Mouse (Mus musculus) Patski (cell line): Measurements from ENCODE around the gene Chrm1. TPM values are rescaled to one million over a fixed set of nuclear protein-coding genes. Genes with fewer than 3 reads are reported as not detected.
A peak's percentile ranks its signal among the peaks of the same experiment; 100 is the strongest.
"Not testable (repeated sequence)": the region's sequence is repeated elsewhere in the genome, so short reads cannot be mapped to it uniquely, and the experiment has no call there.

Experiments
- ATAC-seq: fragments of 100-300 bp; one replicate; pipeline ENCODE4 v1.8.0; 2021
- CTCF ChIA-PET: fragments of 350-600 bp; sonication (Branson Sonifier 250); formaldehyde crosslinking; loops from one replicate; lab custom pipeline; 2022; ENCODE audit warnings: inconsistent platforms; lab: Charles Lee
- POLR2A ChIA-PET: fragments of 350-600 bp; sonication (Branson Sonifier 250); formaldehyde crosslinking; loops from one replicate; lab custom pipeline; 2022; ENCODE audit warnings: antibody characterized with exemption, inconsistent platforms; lab: Charles Lee
- DNase-seq: peaks from one replicate; pipeline ENCODE4 v3.0.0-alpha.2; 2011; ENCODE audit warnings: low read depth, low spot score
- H3K27me3 ChIP-seq: fragments of 371-371 bp; one replicate; pipeline ENCODE4 v1.5.1; 2021
- CTCF ChIP-seq: fragments of 100-300 bp; IDR thresholded peaks from one replicate; pipeline ENCODE4 v1.5.1; 2021
- in situ Hi-C: fragments of 300-500 bp; cut with MboI; formaldehyde crosslinking; loops from 3 replicates; pipeline ENCODE4 v1.11.1; 2018; ENCODE audit warnings: low pct_unique_long_range_greater_than_20kb, mixed read lengths
- polyA plus RNA-seq: library from polyadenylated mRNA; unstranded; gene quantifications from one replicate; pipeline ENCODE4 v1.2.3, GENCODE M21; 2021

Gene Chrm1
- polyA plus RNA-seq, 1 experiment from 2014 or later, result 0.01 TPM

DNA sequence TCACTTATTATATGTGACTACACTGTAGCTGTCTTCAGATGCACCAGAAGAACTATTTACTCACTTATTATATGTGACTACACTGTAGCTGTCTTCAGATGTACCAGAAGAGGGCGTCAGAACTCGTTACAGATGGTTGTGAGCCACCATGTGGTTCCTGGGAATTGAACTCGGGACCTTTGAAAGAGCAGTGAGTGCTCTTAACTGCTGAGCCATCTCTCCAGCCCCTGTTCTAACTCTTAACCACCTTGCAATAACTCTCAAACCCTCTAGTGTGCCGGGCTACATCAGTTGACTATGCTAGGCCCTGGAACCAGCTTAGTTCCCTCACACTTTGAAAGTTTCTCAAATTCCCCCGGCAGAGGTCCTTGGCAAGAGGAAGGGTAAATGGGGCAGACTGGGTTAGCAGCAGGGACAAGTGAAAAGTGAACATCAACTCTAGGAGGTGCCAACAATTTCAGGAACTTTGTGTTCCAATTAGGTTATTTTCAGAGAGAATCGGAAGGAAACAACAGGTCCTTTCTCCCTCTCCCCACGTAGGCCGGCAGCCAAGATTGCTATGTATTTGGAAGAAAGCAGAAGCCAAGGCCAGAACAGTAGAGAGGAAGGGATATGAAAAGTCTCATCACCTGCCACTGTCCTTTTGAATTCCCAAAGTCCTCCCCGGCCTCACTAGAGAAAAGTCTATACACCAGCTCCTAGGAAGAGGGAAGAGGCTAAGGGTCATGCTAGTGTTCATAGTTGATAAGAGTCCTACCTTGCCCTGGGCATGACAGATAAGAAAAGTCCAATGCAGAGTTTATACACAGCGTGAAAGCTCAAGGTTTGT, 51.3 kb downstream of the Chrm1 start:
- TF ChIP-seq CTCF, result peak; percentile 63
- no peaks in the 10 kb centered on the region for H3K27me3 ChIP-seq
- no peak for ATAC-seq
- POLR2A ChIA-PET, result interaction anchor here (1.7 to 3.2 kb wide), 4 partner anchors 8 to 26 kb away, joined by 7 to 32 read pairs (median 13); partner anchors contain the start of genes 1700092M07Rik, Slc3a2 and Stx5a
- in situ Hi-C loops, result loop anchor here (25.0 kb wide), 1 partner anchor 1172 kb away; the partner anchor contains the start of gene Incenp
- DNase-seq, result no peak
- CTCF ChIA-PET, result interaction anchor here (1.3 to 2.8 kb wide), 5 partner anchors 9 to 101 kb away, joined by 3 to 23 read pairs (median 5); partner anchors contain the start of gene Slc3a2

- CTCF ChIA-PET, result interaction anchor here (3.1 kb wide), 1 partner anchor 10 kb away, joined by 12 read pairs; no protein-coding TSS in a partner anchor
- DNase-seq (no peak), ATAC-seq (no peak)
- in situ Hi-C loops, result loop anchor here (25.0 kb wide), 1 partner anchor 1171 kb away; the partner anchor contains the start of gene Incenp
- no peak for TF ChIP-seq CTCF
- no peaks in the 10 kb centered on the region for H3K27me3 ChIP-seq
- POLR2A ChIA-PET, result interaction anchor here (3.2 kb wide), 1 partner anchor 12 kb away, joined by 19 read pairs; no protein-coding TSS in a partner anchor
Observed at GRCm38 (mm10) chr19:8715868-8716766, 52.5 kb downstream of the Chrm1 start.

DNA sequence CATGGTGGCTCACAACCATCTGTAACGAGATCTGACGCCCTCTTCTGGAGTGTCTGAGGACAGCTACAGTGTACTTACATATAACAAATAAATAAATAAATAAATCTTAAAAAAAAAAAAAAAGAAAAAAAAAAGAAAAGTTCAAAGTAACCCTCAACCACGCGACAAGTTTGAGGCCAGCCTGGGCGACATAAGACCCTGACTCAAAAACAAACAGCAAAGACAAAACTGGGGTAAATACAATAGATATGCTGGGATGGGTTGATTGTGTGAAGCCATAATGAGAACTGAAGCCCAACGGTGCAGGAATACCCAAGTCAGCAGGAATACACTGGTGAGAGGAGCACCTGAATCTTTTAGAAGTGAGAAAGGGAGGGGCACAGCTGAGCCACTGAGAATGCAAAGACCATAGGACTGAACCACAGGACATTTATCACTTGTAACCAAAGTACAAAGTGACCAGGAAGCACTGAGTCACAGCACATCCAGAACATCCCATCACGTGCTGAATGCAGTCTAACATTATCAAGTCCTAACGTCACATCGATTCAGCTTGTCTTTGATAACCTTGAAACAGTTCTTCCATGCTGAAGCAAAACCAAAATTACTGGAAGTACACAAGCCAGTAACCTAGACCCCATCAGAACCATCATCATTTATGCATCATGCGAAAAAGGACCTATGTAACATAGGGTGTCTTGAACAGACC, 53.3 kb downstream of the Chrm1 start:
- ChIA-PET CTCF (interaction anchor here (1.3 to 3.1 kb wide), 2 partner anchors 10 to 81 kb away, joined by 3 to 12 read pairs; no protein-coding TSS in a partner anchor), POLR2A (interaction anchor here (1.0 kb wide), 1 partner anchor 9 kb away, joined by 4 read pairs; no protein-coding TSS in a partner anchor)
- H3K27me3 ChIP-seq, result no peaks in the 10 kb centered on the region
- ATAC-seq (no peak), DNase-seq (no peak)
- in situ Hi-C loops, result loop anchor here (25.0 kb wide), 1 partner anchor 1170 kb away; the partner anchor contains the start of gene Incenp
- peak; percentile 8 for TF ChIP-seq CTCF

DNA sequence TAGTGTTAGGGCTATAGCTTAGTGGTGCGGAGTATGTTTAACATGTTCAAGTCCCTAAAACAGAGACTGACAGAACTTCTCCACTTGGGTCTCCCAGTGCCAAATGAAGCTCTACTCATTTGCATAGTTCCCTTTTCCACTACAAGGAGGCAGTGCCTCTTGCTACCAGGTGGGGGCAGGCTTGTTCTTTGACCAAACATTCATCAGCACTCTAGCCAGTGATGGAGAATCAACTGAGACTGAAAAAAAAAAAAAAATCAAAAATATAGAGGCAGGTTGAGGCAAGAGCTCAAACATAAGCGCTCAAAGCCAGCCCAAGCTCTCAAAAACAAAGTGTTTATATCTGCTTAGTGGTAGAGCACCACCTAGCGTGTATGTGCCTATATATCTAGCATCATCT, 54.8 kb downstream of the Chrm1 start:
- no peak for DNase-seq
- POLR2A ChIA-PET, result interaction anchor here (0.7 kb wide), 1 partner anchor 27 kb away, joined by 6 read pairs; no protein-coding TSS in a partner anchor

DNA sequence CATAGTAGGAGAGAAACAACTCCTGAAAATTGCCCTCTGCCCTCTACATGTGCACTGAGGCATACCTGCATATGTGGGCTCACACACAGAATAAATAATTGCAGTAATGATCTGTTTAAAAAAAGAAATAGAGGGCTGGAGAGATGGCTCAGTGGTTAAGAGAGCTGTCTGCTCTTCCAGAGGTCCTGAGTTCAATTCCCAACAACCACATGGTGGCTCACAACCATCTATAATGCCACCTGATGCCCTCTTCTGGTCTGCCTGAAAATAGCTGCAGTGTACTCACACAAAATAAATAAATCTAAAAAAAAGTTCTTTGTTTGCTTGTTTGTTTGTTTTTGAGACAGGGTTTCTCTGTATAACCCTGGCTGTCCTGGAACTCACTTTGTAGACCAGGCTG, 55.4 kb downstream of the Chrm1 start:
- not testable (repeated sequence) for ATAC-seq
- peak; percentile 57 for TF ChIP-seq CTCF

More for the DNA sequence above, 54.8 kb downstream of the Chrm1 start:
- TF ChIP-seq CTCF, result peak; percentile 92
- ATAC-seq, result no peak
- in situ Hi-C loops, result loop anchor here (25.0 kb wide), 1 partner anchor 1169 kb away; the partner anchor contains the start of gene Incenp
- H3K27me3 ChIP-seq, result no peaks in the 10 kb centered on the region
- CTCF ChIA-PET, result interaction anchor here (0.7 to 3.1 kb wide), 18 partner anchors 8 to 390 kb away, joined by 3 to 15 read pairs (median 4); partner anchors contain the start of genes 1700092M07Rik and Nxf1

DNA sequence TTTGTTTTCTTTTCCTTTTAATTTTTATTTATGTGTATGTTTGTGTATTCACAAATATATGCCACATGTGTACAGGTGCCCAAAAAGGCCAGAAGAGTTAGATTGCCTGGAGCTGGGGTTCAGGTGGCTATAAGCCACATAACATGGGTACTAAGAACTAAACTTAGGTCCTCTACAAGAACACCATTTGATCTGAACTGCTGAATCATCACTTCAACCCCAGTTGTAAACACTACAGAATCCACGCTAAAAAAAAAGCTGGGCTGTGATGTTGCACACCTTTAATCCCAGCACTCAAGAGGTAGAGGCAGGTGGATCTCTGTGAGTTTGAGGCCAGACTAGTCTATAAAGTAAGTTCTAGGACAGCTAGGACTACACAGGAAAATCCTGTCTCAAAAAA, 57.8 kb downstream of the Chrm1 start:
- no peak for TF ChIP-seq CTCF
- POLR2A ChIA-PET, result interaction anchor here (0.6 to 3.6 kb wide), 3 partner anchors 8 to 387 kb away, joined by 3 to 32 read pairs (median 12); no protein-coding TSS in a partner anchor
- no peak for DNase-seq
- ATAC-seq, result no peak
- CTCF ChIA-PET, result interaction anchor here (1.2 to 4.4 kb wide), 4 partner anchors 8 to 20 kb away, joined by 3 to 23 read pairs (median 4); no protein-coding TSS in a partner anchor
- in situ Hi-C loops, result loop anchor here (25.0 kb wide), 1 partner anchor 1166 kb away; the partner anchor contains the start of gene Incenp
- no peaks in the 10 kb centered on the region for H3K27me3 ChIP-seq

More for the DNA sequence above, 55.4 kb downstream of the Chrm1 start:
- H3K27me3 ChIP-seq, DNase-seq, POLR2A ChIA-PET: not testable (repeated sequence)
- CTCF ChIA-PET, result interaction anchor here (1.2 to 3.1 kb wide), 12 partner anchors 7 to 390 kb away, joined by 3 to 15 read pairs (median 6); partner anchors contain the start of gene 1700092M07Rik
- in situ Hi-C loops, result loop anchor here (25.0 kb wide), 1 partner anchor 1168 kb away; the partner anchor contains the start of gene Incenp

GRCm38 (mm10) chr19:8722021-8722420, 58.4 kb downstream of the Chrm1 start:
- CTCF ChIA-PET, result interaction anchor here (1.2 to 4.4 kb wide), 4 partner anchors 9 to 20 kb away, joined by 3 to 23 read pairs (median 4); no protein-coding TSS in a partner anchor
- POLR2A ChIA-PET, result interaction anchor here (0.6 to 3.6 kb wide), 4 partner anchors 9 to 387 kb away, joined by 3 to 32 read pairs (median 10); no protein-coding TSS in a partner anchor

DNA sequence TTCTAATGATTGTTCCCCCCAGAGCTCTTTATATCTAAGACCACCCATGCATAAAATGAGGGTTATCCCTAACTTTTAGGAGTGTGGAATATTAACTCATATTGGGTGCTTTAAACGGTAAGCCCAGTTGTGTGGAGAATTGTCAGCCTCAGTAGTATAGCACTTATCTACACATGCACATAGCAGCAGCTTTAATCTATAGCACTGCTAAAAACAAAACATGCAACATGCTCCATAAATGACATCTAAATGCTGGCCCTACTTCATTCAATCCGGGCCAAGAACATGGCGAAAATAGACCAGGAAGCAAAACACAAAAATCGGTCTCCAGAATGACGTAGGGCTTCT, 58.9 kb downstream of the Chrm1 start:
- no peak for TF ChIP-seq CTCF
- ChIA-PET CTCF (interaction anchor here (0.7 to 4.4 kb wide), 5 partner anchors 9 to 28 kb away, joined by 3 to 23 read pairs (median 3); no protein-coding TSS in a partner anchor), POLR2A (interaction anchor here (0.9 to 3.6 kb wide), 6 partner anchors 9 to 97 kb away, joined by 3 to 32 read pairs (median 6); partner anchors contain the start of genes Hnrnpul2 and Ttc9c)
- in situ Hi-C loops, result loop anchor here (25.0 kb wide), 1 partner anchor 1165 kb away; the partner anchor contains the start of gene Incenp
- no peaks in the 10 kb centered on the region for H3K27me3 ChIP-seq
- DNase-seq (no peak), ATAC-seq (no peak)

More at GRCm38 (mm10) chr19:8722021-8722420, 58.4 kb downstream of the Chrm1 start:
- in situ Hi-C loops, result loop anchor here (25.0 kb wide), 1 partner anchor 1165 kb away; the partner anchor contains the start of gene Incenp
- no peak for ATAC-seq
- no peak for DNase-seq
- H3K27me3 ChIP-seq, result no peaks in the 10 kb centered on the region
- no peak for TF ChIP-seq CTCF
